Mouse (Mus musculus) midbrain, embryonic 14.5 days (tissue): ENCODE data around the gene Nkpd1. TPM values are rescaled to one million over a fixed set of nuclear protein-coding genes. Genes with fewer than 3 reads are reported as not detected.

ENCODE experiments used
- ATAC-seq: fragments of 200-750 bp; cut with Nextera tagmentation; 2 replicates; pipeline ENCODE4 v1.8.0; 2017; ENCODE audit warnings: moderate number of reproducible peaks, moderate library complexity; ENCODE audit not compliant: low FRiP score, low TSS enrichment
- DNase-seq: peaks from one replicate; pipeline ENCODE4 v3.0.0-alpha.2; 2015
- H3K27ac ChIP-seq: fragments of 300-500 bp; sonication (generic); replicated peaks from 2 replicates; pipeline ENCODE4 v1.5.1; 2014; ENCODE audit warnings: mild to moderate bottlenecking, low read depth, low read length, moderate library complexity
- H3K27me3 ChIP-seq: fragments of 300-500 bp; sonication (generic); 2 replicates; pipeline ENCODE4 v1.6.1; 2014; ENCODE audit warnings: low read length, control low read depth, mixed read lengths; ENCODE audit not compliant: control insufficient read depth, insufficient read depth
- H3K36me3 ChIP-seq: fragments of 300-500 bp; sonication (generic); 2 replicates; pipeline ENCODE4 v1.6.1; 2014; ENCODE audit warnings: low read length, control low read depth; ENCODE audit not compliant: control insufficient read depth, insufficient read depth
- H3K4me1 ChIP-seq: fragments of 300-500 bp; sonication (generic); 2 replicates; pipeline ENCODE4 v1.6.1; 2014; ENCODE audit warnings: mild to moderate bottlenecking, antibody characterized with exemption, low read length, control low read depth; ENCODE audit not compliant: control insufficient read depth, insufficient read depth
- H3K4me2 ChIP-seq: fragments of 300-500 bp; sonication (generic); 2 replicates; pipeline ENCODE4 v1.6.1; 2014; ENCODE audit warnings: mild to moderate bottlenecking, low read length, moderate library complexity
- H3K4me3 ChIP-seq: fragments of 300-500 bp; sonication (generic); replicated peaks from 2 replicates; pipeline ENCODE4 v1.5.1; 2014; ENCODE audit warnings: low read depth, low read length
- H3K9ac ChIP-seq: fragments of 300-500 bp; sonication (generic); replicated peaks from 2 replicates; pipeline ENCODE4 v1.6.1; 2014; ENCODE audit warnings: mild to moderate bottlenecking, low read length, moderate library complexity
- H3K9me3 ChIP-seq: fragments of 300-500 bp; sonication (generic); 2 replicates; pipeline ENCODE4 v1.6.1; 2016; ENCODE audit warnings: low read length, control low read depth, mixed read lengths; ENCODE audit not compliant: control insufficient read depth
- WGBS: fragments of 180-500 bp; shearing (Covaris S2); extraction: QIAGEN DNeasy Blood & Tissue Kit; methylation state at CpG from one replicate; pipeline ENCODE4 v1.1.7; 2014; 5-methylcytosine and 5-hydroxymethylcytosine counted together
- polyA plus RNA-seq: library from polyadenylated mRNA; unstranded; fragments of >200 nt; fragmentation: Nextera tagmentation; extraction: Ambion mirVana; gene quantifications from 2 replicates; pipeline ENCODE4 v1.2.1, GENCODE M21; 2014

Gene Nkpd1
- polyA plus RNA-seq, 1 experiment from 2014 or later = 0.74 TPM

DNA sequence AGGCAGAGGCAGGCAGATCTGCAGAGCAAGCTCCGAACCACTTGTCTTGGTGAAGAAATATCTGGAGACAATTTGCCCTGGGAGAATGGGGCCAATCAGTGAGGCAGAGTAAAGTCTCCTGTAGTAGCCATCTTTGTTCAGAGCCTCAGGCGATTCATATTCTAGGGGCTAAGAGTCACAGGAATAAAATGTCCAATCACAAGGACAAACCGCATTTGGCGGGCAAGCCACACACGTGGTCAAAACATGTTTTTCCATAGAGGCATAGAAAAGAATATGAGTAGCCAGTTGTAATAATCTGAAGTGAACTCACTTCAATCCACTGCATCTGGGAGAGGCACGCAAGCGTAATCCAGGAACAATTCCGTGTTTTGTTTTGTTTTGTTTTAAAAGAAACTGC lies 34.4 kb upstream of the Nkpd1 start:
- Histone ChIP-seq H3K4me1 (no peaks in the 10 kb centered on the region), H3K4me3 (no peak overlapping the region), H3K4me2 (no peak overlapping the region), H3K9me3 (no peaks in the 10 kb centered on the region), H3K27ac (no peak overlapping the region), H3K27me3 (peaks cover 5% of the 10 kb centered on the region), H3K36me3 (no peaks in the 10 kb centered on the region), H3K9ac (no peak overlapping the region)
- ATAC-seq (no peak), DNase-seq (no peak)
- 82% methylated on average over 8 of the region's 8 CpGs for WGBS

DNA sequence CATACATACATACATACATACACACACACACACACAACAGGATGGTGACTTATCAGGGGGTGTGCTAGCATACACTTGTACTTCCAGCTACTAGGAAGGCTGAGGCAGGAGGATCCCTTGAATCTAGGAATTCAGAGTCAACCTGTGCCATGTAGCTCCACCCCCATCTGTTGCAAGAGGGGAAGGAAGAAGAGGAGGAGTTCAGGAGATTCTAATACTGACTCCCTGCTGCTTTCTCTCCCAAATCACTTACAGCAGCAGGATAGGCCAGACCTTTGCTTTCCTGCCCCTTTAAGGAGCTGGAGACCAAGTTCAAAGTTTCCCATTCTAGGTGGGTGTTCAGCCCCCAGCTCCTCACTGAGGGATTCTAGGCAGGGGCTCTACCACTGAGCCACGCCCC lies 32.1 kb upstream of the Nkpd1 start:
- H3K4me3 ChIP-seq = no peak overlapping the region
- WGBS = 92% methylated on average over 1 of the region's 1 CpGs

DNA sequence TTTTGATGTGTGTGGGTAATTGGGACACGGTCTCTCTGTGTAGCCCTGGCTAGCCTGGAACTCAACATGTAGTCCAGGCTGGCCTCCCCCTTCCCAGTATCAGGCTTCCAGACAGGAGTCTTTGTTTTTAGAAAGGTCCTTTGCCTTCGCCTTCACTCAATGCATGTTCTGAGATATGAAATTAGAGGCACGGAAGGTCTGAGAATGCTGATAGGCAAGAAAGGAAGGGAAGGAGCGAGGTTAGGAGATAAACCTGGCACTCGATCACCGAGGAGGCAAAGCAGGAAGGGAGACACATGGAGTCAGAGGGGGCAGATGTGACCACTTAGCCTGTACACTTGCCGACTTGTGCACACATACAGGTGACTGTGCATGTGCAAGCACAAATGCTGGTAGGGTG lies 31.1 kb upstream of the Nkpd1 start:
- Histone ChIP-seq H3K4me2 (no peak overlapping the region), H3K4me1 (0 out of 2 replicates have a peak, but pooled peaks cover 3% of the 10 kb centered on the region), H3K9me3 (no peaks in the 10 kb centered on the region), H3K27ac (no peak overlapping the region), H3K27me3 (peaks cover 33% of the 10 kb centered on the region), H3K9ac (no peak overlapping the region), H3K4me3 (no peak overlapping the region), H3K36me3 (no peaks in the 10 kb centered on the region)
- 96% methylated on average over 7 of the region's 7 CpGs for WGBS
- no peak for ATAC-seq
- DNase-seq = no peak

More for the DNA sequence above, 32.1 kb upstream of the Nkpd1 start:
- Histone ChIP-seq H3K27ac (no peak overlapping the region), H3K36me3 (no peaks in the 10 kb centered on the region), H3K4me2 (no peak overlapping the region), H3K4me1 (0 out of 2 replicates have a peak, but pooled peaks cover 3% of the 10 kb centered on the region), H3K9ac (no peak overlapping the region), H3K9me3 (no peaks in the 10 kb centered on the region), H3K27me3 (peaks cover 24% of the 10 kb centered on the region)
- ATAC-seq (no peak), DNase-seq (no peak)

DNA sequence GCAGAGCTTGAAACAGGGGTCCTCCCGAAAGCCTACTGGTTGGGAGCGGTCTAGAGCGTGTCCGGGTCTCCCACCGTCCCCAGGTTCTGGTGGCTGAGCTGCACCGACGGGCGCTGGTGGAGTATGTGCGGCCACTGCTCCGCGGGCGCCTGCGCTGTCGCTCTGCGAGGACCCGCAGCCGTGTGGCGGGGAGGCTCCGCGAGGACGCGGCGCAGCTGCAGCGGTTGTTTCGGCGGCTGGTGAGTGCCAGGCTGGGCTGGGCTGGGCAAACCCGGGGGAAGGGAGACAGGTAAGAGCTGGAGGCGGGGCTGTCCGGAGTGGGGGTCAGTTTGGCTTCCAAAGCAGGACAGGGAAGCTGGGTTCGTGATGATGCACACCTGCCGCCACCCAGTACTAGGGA lies 28.1 kb upstream of the Nkpd1 start:
- Histone ChIP-seq H3K4me1 (0 out of 2 replicates have a peak, but pooled peaks cover 3% of the 10 kb centered on the region), H3K4me2 (peak overlapping the region; percentile 48), H3K36me3 (no peaks in the 10 kb centered on the region), H3K9me3 (no peaks in the 10 kb centered on the region), H3K9ac (peak overlapping the region; percentile 44), H3K4me3 (peak overlapping the region; percentile 25), H3K27ac (no peak overlapping the region), H3K27me3 (peaks cover 36% of the 10 kb centered on the region)
- WGBS = 2% methylated on average over 31 of the region's 31 CpGs
- peak; percentile 37; the same call in 1 of the 2 replicates for ATAC-seq
- DNase-seq = peak; percentile 55

DNA sequence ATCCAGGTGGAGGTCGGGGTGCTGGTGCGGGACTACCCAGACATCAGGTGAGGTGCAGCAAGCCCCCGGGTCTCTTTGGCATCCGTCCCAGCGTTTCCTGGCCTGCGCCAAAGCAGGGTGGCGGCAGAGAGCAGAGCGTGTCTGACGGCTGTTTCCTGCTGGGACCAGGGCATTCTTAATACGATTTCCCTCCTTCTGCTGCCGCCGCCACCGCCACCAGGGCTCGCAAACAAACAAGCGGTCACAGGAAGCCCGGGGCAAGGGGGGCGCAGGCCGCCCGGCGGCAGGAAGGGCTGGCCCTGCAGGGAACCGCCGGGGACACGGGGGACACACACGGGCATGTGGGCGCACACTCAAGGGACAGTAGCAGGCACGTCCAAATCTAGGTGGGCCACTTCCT lies 25.9 kb upstream of the Nkpd1 start:
- H3K4me3 ChIP-seq = no peak overlapping the region
- H3K27ac ChIP-seq = no peak overlapping the region
- peaks cover 36% of the 10 kb centered on the region for H3K27me3 ChIP-seq
- H3K9me3 ChIP-seq = no peaks in the 10 kb centered on the region
- ATAC-seq = no peak
- H3K4me2 ChIP-seq = peak overlapping the region; percentile 44
- no peaks in the 10 kb centered on the region for H3K36me3 ChIP-seq
- H3K9ac ChIP-seq = no peak overlapping the region; the same call in 1 of the 2 replicates
- peak; percentile 43 for DNase-seq
- H3K4me1 ChIP-seq = 0 out of 2 replicates have a peak, but pooled peaks cover 3% of the 10 kb centered on the region
- 2% methylated on average over 26 of the region's 26 CpGs for WGBS

DNA sequence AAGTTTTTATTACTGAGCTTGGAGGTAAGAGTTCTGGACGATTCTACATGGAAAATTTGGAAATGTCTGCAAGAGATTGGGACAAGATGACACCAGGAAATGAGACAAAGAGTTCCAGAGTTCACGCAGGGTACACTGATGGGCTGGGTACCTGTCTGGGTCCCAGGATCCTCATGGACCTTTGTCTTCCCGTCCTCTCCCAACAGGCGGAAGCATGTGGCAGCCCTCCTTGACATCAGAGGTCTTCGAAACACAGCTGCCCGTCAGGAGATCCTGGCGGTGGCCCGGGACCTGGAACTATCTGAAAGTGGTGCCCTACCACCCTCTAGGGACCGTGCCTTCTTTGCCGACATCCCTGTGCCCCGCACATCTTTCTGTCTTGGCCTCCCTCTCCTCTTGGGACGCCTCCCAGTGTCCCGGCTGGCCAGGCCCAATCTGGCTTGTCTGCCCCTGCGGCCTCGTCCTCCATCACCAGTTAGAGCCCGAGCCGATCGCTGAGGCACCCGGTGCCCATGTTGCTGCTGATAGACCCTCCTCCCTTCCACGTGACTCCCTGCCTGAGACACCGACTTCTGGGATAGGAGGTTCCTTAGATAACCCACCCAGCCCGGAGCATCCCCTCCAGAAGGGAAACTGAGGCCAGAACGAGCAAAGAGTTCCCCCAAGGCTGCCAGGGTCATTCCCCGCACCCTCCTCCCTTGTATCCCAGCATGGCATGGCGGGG lies 22.7 kb upstream of the Nkpd1 start:
- Histone ChIP-seq H3K27ac (no peak overlapping the region), H3K36me3 (no peaks in the 10 kb centered on the region), H3K4me3 (no peak overlapping the region), H3K9ac (no peak overlapping the region), H3K27me3 (peaks cover 17% of the 10 kb centered on the region; the same call in 1 of the 2 replicates), H3K4me2 (no peak overlapping the region), H3K9me3 (no peaks in the 10 kb centered on the region), H3K4me1 (no peaks in the 10 kb centered on the region)
- ATAC-seq = no peak
- DNase-seq = no peak
- 86% methylated on average over 25 of the region's 25 CpGs for WGBS

DNA sequence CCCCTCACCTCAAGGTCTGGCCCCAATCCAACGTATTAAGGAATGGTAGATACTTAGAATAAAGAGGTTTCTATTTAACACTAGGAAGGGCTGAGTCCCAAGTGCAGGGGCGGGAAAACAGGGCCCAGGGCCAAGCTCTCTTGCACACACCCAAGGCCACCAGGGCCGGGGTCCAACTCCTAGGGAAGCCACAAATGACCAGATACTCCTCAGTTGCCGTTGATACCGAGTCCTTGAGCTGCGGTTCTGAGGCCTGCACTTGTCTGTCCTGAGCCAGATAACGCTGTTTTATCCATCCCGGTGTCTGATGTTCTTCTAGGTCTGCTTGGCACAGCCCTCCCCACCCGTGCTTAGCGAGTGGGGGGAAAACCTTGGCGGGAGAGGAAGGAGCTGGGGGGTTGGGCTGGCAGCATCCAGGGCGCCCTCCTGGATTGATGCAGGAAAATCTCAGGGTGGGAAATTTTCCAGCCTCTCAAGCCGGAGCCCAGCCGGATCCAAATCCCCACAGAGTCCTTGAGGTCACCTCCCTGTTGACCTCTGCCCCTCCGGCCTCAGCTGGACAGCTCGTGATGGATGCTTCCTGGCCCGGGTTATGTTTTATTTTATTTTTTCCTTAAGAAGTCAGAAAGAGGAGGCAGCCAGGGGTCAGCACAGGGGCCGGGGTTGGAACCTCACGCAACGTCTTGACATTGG lies 22.0 kb upstream of the Nkpd1 start:
- Histone ChIP-seq H3K27ac (no peak overlapping the region), H3K4me3 (no peak overlapping the region), H3K4me2 (no peak overlapping the region), H3K27me3 (peaks cover 11% of the 10 kb centered on the region; the same call in 1 of the 2 replicates), H3K9ac (no peak overlapping the region), H3K4me1 (no peaks in the 10 kb centered on the region), H3K9me3 (no peaks in the 10 kb centered on the region), H3K36me3 (no peaks in the 10 kb centered on the region)
- WGBS = 73% methylated on average over 20 of the region's 20 CpGs
- ATAC-seq (no peak), DNase-seq (no peak)

DNA sequence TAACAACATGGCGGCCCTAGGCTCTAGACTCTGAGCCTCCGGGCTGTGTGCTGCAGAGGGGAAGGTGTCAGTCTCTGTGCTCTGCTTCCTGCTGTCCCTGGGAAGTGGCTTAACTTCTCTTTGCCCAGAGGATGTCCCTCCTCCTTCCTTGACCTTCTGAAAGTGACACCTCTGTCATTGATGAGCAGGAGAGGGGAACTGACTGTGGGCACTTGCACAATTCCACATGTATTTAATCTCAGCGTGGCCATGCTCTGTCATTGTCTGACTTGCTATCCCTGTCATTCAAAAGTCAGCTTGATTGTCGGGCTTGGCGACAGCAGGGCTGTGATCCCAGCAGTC lies 21.5 kb upstream of the Nkpd1 start:
- no peak for DNase-seq
- Histone ChIP-seq H3K9me3 (no peaks in the 10 kb centered on the region), H3K36me3 (no peaks in the 10 kb centered on the region), H3K4me3 (no peak overlapping the region), H3K27me3 (peaks cover 7% of the 10 kb centered on the region; the same call in 1 of the 2 replicates), H3K9ac (no peak overlapping the region), H3K4me2 (no peak overlapping the region), H3K27ac (no peak overlapping the region), H3K4me1 (no peaks in the 10 kb centered on the region)
- no peak for ATAC-seq
- WGBS = 57% methylated on average over 5 of the region's 5 CpGs

DNA sequence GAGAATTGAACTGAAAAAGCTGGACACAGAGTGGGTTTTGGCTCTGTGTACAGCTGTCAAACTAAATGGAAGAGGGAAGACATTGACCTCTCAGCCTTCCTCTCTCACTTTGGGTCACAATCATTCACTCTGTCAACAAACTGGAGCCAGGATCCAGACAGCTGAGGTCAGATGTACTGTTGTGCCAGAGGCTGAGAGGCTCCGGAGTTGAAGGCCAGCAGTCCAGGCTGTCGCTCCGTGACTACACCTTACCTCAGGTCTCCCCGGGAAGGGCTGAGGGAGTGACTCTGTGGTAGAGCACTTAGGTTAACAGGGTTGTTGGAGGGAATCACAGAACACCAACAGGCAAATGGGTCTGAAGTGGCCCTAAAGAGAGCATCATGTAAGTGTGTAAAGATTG lies 19.3 kb upstream of the Nkpd1 start:
- Histone ChIP-seq H3K4me1 (no peaks in the 10 kb centered on the region), H3K9ac (no peak overlapping the region), H3K27me3 (no peaks in the 10 kb centered on the region), H3K27ac (no peak overlapping the region), H3K4me2 (no peak overlapping the region), H3K36me3 (no peaks in the 10 kb centered on the region), H3K4me3 (no peak overlapping the region), H3K9me3 (no peaks in the 10 kb centered on the region)
- no peak for ATAC-seq
- 92% methylated on average over 4 of the region's 4 CpGs for WGBS
- DNase-seq = no peak
